Mouse (Mus musculus): ENCODE data around the gene Cds1.

Cds1 gene

DNA sequence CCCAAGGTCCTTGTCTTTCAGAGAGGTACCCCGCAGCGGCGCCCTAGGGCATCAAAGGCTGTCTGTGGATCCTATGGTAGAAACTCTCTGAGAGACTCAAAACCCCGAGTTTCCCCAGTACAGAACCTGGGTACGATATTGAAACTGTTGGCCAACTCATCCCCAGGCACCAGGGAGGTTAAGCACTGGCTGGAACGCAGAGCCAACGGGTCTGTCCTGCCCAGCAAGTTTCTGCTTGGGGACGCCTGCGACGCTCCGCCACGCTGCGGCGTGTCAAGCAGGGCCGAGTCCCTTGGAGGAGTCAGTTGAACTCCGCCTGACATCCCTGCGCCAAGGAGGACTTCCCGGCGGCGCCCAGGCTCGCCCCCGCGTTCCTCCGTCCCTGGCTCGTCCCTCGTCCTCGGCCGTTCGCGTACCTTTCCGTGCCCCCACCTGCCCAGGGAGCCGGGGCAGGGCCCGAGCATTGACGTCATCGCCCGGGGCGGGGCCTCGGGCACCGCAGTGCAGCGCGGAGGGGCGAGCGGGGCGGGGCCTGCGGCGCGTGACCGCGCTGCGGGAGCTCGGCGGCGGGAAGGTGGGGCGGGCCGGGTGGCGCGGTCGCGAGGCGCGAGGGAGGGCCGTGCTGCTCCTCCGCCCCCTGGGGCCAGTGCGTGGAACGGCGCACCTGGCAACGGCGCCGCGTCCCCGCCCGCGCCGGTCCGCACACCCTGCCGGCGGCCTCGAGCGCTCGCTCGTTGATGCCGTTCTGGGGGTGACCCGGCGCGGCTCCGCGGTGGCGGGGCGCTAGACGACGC, at the start of gene Cds1:
Cds1 (plus strand) TSS at position 577 of the 794 bp plus-strand sequence.
- DNase-seq (ENCODE audit: low spot score in 2 of 2), result peak; percentile 59 to 69

DNA sequence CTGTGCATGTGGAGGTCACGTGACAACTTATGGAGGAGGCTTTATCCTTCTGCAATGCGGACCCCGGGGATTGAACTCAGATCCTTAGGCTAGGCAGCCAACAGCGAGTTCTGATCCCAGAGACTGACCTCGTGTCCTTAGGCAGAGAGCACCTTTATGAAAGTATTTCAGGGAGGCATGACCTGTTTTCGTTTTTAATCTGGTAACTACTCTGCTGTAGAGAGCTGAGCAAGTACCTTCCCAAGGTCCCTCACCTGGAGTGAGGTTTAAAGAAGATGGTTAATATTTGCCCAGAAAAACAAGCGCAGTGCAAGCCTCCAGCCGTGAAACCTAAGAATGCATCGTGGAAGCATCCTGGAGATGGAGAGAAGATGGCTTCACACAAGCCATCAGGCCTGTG, 40.7 kb upstream of the Cds1 start:
- DNase-seq (ENCODE audit: low spot score in 2 of 2), result no peak

DNA sequence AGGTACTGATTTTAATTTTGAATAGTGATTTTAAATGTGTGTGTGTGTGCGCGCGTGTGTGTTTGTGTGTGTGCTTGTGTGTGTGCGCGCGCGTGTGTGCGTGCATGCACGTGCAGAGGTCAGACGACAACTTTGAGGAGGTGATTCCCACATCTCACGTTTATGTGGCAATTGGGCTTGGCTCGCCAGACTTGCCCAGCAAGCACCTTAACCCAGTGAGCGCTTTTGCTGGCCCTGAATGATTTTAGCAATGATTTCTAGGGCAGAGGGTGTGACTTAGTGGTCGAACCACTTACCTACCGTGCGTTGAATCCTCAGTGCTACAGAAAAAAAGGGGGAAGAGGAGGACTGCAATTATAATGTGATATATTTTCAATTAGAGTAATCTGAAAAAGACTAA, 40.2 kb upstream of the Cds1 start:
- no peak for DNase-seq (ENCODE audit: low spot score in 2 of 2)

DNA sequence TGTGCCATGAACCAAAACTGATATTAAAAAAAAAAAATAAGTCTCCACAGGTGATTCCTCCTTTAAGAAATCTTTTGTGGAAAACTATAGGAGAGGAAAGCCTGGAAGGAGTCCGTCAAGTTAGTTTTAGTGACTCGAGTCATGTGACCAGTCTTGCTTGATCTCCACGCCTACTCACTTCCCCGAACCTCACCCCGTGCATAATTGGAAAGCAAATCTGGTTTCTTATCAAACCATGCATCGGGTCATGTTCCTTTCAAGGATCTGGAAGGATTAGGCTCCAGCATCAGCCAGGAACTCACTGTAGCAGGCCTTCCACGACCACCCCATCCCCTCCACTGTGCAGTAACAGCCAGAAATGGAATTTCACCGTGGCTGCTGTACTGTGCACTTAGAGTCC, 39.2 kb upstream of the Cds1 start:
- DNase-seq (ENCODE audit: low spot score in 2 of 2), result no peak

DNA sequence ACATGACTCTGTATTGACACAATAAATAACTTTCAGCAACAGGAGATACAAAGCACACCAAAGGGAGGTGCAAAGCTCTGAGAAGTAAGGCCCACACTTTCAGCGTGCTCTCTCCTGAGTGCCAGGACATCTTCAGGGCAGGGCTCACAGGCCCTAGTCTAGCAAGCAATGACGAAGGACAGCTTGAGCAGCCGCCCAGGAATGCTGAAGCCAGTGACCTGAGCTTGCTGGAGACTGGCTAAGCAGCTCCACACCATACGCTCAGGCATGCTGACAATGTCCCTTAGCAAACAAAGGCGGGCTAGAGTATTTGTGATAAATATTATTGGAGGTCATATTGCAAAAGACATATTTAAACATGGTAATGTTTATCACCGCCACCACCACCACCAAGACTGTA, 38.6 kb upstream of the Cds1 start:
- DNase-seq (ENCODE audit: low spot score in 2 of 2), result no peak

DNA sequence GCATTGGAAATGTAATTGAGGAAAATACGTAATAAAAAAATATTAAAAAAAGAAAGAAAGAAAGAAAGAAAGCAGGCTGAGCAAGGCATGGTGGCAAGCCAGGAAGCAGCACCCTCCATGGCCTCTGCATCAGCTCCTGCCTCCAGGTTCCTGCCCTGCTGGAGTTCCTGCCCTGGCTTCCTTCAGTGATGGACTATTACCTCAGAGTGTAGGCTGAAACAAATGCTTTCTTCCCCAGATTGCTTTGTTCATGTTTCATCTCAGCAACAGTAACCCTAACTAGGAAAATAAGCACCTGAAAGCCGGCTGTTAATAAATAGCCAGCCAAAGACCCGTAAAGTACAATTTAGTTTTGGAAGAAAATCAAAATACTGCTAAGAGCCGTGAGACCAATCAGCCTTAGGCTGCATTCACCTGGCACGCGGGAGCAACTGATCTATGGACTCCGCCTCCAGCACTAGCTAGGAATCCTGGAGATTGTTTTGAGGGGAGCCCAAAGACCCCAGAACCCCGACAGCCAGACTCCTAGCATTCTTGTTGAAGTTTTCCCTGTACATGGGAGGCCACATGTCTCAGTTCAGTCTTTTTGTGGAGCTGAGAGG, 36.5 kb upstream of the Cds1 start:
- DNase-seq (ENCODE audit: low spot score in 2 of 2), result no peak

DNA sequence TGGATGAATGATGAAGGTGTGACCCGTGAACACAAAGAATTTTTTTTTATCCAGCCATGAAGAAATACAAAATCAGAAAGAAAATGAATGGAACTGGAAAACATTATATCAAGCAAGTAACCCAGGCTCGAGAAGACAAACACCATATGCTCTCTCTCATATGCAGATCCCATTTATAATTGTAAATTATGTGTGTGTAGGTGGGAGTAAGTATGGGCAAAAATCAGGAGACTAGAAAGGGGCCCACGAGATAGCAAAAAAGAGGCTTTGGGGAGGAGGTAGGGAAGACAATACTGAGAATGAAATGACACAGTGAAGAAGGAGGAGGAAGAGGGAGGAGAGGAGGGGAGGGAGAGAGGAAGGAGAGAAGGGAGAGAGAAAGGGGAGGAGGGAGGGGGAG, 27.6 kb upstream of the Cds1 start:
- no peak for DNase-seq (ENCODE audit: low spot score in 2 of 2)

DNA sequence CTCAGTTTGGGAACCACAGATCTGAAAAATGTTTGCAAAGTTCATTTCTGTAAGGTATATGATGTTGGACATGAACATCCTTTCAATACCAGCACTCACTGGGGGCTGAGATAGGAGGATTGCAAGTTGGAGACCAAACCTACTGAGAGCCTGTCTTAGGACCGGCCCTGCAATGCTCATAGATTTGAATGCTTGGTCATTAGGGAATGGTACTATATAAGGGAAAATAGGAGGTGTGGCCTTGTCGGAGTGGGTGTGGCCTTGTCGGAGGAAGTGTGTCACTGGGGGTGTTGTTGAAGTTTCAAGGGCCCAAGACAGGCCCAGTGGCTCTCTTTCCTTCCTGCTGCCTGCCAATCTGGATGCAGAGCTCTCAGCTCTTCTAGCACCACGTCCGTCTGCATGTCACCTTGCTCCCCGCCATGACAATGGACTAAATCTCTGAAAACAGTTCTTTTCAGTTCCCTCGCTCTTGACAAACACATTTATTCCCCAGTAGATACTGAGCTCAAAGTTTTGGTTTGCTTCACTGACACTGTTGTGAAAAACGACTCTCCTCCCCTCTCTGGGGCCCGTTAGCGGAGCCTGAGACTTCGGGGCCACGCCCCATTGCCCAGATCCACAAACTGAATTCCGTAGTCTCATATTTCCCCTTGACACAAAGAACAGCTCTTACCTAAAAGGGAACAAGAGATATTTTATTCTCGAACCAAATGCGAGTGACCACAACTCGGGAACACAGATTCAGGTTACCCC, 24.3 kb upstream of the Cds1 start:
- no peak for DNase-seq (ENCODE audit: low spot score in 2 of 2)

DNA sequence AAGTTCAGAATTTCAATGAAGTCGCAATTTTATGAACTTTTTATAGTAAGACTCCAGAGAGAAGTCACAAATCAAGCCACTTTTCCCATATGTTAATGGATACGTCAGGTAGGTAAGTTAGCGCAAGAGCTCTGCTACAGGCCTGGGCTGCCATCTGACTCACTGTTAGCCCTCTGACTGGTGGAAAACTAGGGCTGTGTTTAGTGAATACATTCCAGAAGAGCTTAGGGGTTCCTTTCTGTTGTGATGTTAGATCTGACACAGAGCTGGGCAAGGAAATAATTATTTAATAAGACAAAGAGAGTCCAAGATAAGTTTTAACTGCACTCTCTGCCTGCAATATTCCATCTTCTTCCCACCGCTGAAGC, 23.7 kb upstream of the Cds1 start:
- DNase-seq (ENCODE audit: low spot score in 2 of 2), result no peak

DNA sequence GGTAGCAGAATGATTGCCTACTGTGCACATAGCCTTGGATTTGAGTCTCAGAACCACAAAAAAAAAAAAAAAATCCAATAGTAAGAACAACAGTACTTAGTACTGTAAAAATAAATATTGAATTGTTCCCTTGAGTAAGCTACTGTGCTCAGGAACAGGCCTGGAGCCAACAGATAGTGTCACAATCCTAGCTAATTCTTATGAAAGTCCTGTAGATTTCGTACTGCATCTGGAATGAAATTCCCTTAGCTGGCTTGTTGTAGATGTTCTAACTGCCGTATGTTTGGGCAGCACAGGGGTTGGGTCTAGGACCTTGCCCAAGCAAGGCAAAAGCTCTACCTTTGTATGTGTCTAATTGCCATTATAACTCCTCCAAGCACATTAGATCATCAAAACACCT, 22.9 kb upstream of the Cds1 start:
- no peak for DNase-seq (ENCODE audit: low spot score in 2 of 2)

DNA sequence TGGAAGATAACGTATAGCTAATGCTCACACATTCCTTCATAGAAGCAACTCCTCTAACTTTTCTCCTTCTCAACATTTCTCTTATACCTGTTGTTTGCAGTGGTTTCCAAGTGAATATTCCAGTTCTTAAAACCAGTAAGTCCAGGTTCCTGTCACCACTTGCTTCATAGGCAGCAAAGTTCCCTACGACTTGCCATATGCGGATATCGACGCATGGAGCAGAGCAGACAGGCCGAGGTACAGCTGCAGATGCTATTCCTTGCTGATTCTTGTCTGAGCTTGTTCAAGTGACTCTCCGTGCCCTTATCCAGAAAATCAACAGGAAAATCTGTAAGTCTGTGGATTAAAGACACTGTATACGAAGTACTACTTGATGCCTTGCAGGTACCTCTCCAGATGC, 22.5 kb upstream of the Cds1 start:
- DNase-seq (ENCODE audit: low spot score in 2 of 2), result no peak

DNA sequence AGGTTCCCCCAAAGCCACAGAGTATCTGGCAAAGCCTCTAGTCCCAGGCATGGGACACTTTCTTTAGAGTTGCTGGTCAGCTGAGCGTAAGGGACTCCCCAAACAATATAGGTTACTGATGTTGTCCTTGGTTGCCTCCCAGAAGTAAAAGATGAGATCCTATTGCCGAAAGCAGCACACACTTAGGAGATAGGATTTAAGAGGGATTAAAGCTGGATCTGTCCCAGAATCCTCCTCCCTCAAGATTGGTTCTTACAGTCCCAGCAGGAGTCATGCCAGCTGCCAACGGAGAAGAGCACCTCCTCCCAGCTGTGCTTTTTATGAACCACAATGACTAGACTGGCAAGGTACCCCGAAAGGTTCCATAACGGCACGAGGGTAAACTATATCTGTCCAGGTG, 20.0 kb upstream of the Cds1 start:
- DNase-seq (ENCODE audit: low spot score in 2 of 2), result no peak

DNA sequence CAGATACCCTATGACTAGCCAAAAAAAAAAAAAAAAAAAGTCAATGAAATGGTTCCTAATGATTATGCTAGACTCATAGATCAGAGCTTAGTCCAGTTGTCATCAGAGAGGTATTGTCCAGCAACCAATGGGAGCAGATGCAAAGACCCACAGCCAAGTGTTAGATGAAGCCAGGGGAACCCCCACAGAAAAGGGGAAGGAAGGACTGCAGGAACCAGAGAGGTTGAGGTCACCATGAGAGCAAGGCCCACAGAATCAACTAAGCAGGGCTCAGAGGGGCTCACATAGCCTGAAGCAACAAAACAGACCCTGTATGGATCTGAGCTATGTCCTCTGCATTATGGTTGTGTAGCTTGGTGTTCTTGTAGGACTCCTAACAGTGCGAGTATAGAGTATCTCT, 11.2 kb upstream of the Cds1 start:
- DNase-seq (ENCODE audit: low spot score in 2 of 2), result no peak

DNA sequence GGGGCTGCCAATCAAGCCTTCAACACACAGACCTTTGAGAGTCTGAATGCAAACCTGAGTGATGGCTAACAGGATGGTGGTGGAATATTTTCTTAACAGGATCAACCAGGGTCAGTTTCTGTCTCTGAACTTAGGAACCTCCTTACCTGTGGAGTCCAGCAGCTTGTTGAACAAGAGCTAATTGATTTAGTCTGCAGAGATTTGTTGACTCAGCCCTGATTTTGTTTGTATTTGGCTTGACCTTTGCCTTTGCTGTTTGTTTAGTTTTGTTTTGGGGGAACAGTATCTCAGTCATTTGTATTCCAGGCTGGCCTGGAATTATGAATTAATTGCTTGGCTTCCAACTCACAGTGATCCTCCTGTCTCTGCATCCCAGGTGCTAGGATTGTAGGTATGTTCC, 7.3 kb upstream of the Cds1 start:
- DNase-seq (ENCODE audit: low spot score in 2 of 2), result no peak

DNA sequence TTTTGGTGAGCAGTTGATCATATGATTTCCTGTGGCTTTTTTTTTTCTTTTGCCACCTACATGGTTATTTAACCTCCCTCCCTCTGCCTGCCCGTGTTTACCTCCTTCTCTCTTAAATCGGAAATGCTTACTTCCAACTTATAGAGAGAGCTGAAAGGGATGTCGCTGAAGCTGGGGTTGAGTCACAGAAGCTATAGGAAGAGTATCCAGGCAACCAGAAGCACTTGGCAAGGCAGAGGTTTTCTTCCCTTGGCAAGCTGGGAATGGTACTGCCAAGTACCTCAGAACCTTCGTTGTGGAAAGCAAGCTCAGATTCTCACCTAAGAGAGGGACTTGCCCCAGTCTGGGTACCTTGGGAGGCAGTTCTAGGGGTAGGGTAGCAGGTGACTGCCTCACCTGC, 3.2 kb upstream of the Cds1 start:
- no peak for DNase-seq (ENCODE audit: low spot score in 2 of 2)

DNA sequence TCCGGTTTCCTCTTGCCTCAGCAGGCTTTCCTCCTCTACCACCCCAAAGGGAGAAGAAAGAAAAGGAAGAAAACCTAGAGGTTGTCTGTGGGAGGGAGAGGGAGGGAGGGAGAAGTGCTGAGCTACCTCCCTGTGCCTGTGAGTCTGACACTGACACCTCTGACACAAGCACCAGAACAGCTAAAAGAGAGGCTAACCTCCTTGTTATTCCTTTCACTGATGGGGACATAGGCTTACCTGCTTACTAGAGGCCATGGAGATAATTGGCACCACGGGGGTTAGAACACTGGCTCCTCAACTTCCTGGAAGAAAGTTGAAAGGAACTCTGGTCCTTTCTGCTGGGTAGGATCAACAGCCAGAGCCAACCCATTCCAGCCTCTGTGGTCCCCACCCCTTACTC, 1.4 kb upstream of the Cds1 start:
- no peak for DNase-seq (ENCODE audit: low spot score in 2 of 2)

DNA sequence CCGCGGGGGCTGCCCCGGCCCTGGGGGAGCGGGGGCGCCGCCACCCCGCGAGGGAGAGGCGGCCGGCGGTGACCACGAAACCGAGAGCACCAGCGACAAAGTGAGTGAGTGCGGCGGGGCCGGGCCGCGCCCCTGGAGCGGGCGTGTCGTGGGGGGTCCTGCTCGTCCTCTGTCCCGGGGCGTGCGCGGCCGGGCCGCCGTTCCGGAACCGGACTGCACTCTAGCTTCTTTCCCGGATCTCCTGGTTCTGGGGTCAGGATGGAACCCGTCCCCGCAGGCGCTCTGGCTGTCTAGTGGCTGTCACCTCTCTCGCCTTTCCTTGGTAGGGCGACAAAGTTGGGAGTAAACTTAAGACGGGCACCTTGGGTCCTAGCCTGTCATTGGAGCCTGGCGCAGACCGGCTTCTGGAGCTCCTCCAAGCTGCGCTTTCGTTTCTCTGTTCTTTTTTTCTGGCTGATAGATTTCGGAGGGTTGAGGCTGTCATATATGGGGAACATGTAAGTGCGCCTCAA, 516 bp downstream of the Cds1 start:
- DNase-seq (ENCODE audit: low spot score in 2 of 2), result no peak

DNA sequence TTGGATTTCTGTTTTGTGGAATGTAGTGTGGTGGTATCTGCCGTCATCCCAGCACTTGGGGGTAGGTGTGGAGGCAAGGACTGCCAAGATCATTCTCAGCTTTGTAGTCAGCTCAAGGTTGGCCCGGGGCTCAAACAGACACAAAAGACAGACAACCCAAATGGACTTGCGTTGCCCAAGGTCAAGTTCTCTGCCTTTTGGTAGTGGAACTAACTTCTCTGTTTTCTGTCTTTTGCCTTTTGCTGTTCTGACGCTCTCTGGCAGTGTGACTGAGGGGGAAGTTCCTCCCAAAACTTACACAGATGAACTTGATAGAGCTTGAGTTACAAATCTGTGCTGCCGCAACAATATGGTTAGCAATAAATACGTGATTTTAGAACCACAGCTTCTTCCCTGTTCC, 1.3 kb downstream of the Cds1 start:
- DNase-seq (ENCODE audit: low spot score in 2 of 2), result no peak

DNA sequence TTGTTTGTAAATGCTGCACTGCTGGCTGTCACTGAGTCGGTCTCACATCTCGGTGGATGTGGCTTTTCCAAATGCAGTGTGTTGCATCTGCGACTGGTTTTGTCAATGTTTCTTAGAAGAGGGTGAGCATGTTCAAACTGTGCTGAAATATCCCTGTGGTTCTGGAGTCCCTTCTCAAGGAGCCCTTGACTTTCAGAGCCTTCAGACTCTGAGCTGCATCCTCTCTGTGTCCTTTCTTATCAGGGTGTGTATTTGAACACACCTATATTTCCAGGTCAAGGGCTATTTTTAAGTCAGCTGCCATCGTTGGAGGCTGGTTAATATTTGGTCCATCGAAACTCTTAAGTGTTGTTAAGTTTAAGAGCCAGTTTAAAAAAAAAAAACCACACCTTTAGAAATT, 2.2 kb downstream of the Cds1 start:
- no peak for DNase-seq (ENCODE audit: low spot score in 2 of 2)

DNA sequence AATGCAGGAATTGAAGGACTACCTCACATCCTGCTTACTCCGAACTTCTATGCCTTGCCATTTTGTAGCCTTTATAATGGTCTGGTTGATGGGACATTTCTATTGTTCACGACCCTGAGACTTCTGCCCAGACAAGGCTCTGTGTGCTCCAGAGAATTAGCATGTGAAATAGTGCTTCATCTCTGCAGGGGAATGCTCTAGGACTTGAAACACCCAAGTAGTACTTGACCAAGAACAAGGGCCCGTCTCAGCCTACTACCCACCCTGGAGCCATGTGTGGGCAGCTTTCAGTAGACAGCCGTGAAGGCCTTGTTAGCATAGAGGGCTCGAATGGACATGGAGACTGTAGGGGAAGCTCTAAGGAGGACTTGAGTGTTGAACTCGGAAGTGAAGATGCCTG, 2.6 kb downstream of the Cds1 start:
- DNase-seq (ENCODE audit: low spot score in 2 of 2), result no peak

DNA sequence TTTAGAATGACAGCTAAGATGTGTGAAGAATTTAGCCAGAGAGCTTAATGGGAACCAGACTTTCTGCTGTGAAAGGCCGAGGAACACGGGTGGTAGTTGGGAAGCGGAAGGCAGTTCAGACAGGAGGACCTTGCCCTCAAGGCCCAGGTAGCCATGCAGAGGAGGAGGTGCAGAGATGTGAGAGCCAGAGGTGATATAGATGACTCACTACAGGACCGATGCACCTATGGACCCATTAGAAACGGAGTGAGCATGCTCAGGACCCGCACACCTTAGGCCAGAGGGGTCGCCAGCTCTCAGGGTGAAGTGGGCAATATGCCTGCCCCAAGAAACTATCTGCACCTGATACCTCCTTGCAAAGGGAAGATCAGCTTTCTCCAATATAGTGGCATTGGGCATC, 3.6 kb downstream of the Cds1 start:
- no peak for DNase-seq (ENCODE audit: low spot score in 2 of 2)

DNA sequence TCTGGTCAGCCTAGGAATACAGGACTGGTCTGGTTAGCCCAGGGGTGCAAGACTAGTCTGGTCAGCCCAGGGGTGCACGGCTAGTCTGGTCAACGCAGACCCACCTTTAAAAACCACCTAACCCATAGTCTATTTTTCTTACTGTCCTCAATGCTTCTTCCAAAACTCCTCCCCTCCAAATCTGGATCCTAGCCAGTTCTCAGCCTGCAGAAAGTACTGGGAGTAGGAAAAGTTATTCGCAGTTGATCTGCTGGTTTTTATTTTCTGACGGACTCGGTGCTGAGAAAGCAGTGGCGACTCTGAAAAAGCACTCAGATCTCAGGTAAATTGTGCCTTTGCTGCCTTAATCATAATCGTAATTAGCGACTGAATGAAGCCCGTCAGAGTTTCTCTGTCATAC, 7.7 kb downstream of the Cds1 start:
- no peak for DNase-seq (ENCODE audit: low spot score in 2 of 2)

DNA sequence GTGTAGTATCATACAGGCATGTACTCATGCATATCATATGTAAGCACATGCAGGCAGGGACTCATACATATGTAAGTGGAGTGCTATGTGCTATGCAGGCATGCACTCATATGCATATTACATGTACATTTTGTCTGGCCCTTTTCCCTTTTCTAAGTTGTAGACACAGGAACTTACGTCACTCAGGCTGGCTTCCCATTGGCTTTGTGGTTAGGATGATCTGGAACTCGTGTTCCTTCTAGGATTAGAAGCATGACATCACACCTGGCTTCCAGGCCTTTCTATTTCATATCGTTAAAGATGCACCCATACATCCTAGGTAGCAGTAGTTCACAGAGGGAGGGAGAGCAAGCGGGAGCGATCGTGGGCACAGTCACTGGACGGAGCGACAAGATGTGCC, 10.3 kb downstream of the Cds1 start:
- no peak for DNase-seq (ENCODE audit: low spot score in 2 of 2)
